37 mouse cellular contexts compared by ENCODE assay signal in the genomic region with DNA sequence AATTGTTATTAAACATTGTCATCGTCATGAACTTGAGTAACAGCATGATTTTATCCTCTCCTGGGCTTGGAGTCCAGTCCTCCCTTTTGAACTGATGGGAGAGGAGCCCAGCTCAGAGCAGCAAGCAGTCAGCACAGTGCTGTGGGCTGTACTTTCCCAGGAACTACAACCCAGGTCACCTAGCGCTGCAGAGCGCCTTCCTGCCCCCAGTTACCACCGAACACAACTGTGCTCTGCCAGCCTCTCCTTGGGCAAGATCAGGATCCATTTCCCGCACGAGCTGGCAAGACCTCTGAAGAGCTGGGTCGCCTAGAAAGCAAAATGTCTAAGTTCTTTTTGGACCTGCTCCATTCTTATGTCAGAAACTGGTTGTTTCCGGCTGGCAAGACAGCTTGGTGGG. TPM values are rescaled to one million over a fixed set of nuclear protein-coding genes. Genes with fewer than 3 reads are reported as not detected.
"Had no signal": no experiment of that assay in that cellular context is flagged by ENCODE, and none has a peak within 500 bp of the region (broad histone marks: within the 10 kb centered on the region; RNA-seq: fewer than 3 reads in every experiment).

No protein-coding gene starts in this region.

- DNase-seq: gastrocnemius, postnatal 14 days; gastrocnemius, postnatal 36 days; heart, adult 18-20 months; heart, postnatal 10 days; kidney, adult 18-20 months; kidney, adult 8-10 months; kidney, postnatal 14 days; kidney, postnatal 36 days; layer of hippocampus, adult 9-11 months; layer of hippocampus, postnatal 36 days; left cerebral cortex, postnatal 4 days had no signal

- H3K27me3 ChIP-seq: heart, embryonic 12.5 days; hindbrain, embryonic 12.5 days; intestine, embryonic 15.5 days; limb, embryonic 13.5 days; limb, embryonic 15.5 days had no signal

- H3K4me3 ChIP-seq: heart, embryonic 12.5 days; hindbrain, embryonic 12.5 days; intestine, embryonic 15.5 days; limb, embryonic 13.5 days; limb, embryonic 15.5 days; liver, embryonic 12.5 days had no signal

- H3K9ac ChIP-seq: heart, embryonic 12.5 days; hindbrain, embryonic 12.5 days; hindbrain, embryonic 14.5 days; intestine, embryonic 15.5 days; limb, embryonic 13.5 days; limb, embryonic 15.5 days; liver, embryonic 12.5 days; liver, embryonic 14.5 days had no signal

- ATAC-seq: hindbrain, embryonic 16.5 days; inflammation-experienced regulatory T-cells, adult 6 months; intestine, embryonic 15.5 days; intestine, postnatal 0 days; liver, embryonic 12.5 days had no signal

- H3K4me2 ChIP-seq: heart, embryonic 12.5 days; hindbrain, embryonic 12.5 days; hindbrain, embryonic 14.5 days; intestine, embryonic 15.5 days; limb, embryonic 13.5 days; limb, embryonic 15.5 days; liver, embryonic 12.5 days had no signal

- H3K27ac ChIP-seq: hindbrain, embryonic 12.5 days; hindbrain, embryonic 14.5 days; intestine, embryonic 15.5 days; kidney, postnatal 0 days; limb, embryonic 13.5 days; limb, embryonic 15.5 days; liver, embryonic 12.5 days; liver, embryonic 14.5 days had no signal

- H3K36me3 ChIP-seq: heart, embryonic 12.5 days; hindbrain, embryonic 12.5 days; intestine, embryonic 15.5 days; limb, embryonic 13.5 days; limb, embryonic 15.5 days; liver, embryonic 12.5 days had no signal

- H3K4me1 ChIP-seq: heart, embryonic 12.5 days; hindbrain, embryonic 12.5 days; intestine, embryonic 15.5 days; limb, embryonic 13.5 days; limb, embryonic 15.5 days; liver, embryonic 12.5 days had no signal

- H3K9me3 ChIP-seq: intestine, embryonic 15.5 days; limb, embryonic 15.5 days; liver, embryonic 12.5 days had no signal

RNA-seq across cellular contexts. Expression of a gene that starts 17.4 kb away (rescaled TPM):
- total RNA-seq: gastrocnemius, adult 18-20 months; gastrocnemius, adult 8-10 months; gastrocnemius, postnatal 14 days; gastrocnemius, postnatal 36 days; heart, adult 18-20 months; heart, adult 8-10 months; heart, postnatal 10 days; heart, postnatal 25 days; hematopoietic stem cell, adult 5-6 weeks; layer of hippocampus, postnatal 14 days; left cerebral cortex, postnatal 10 days; left cerebral cortex, postnatal 4 days; liver, adult 2 months had no signal
- polyA plus RNA-seq: heart, embryonic 12.5 days; heart, embryonic 14.5 days; heart, embryonic 16.5 days; intestine, embryonic 15.5 days; intestine, postnatal 0 days; kidney, embryonic 14.5 days; limb, embryonic 11.5 days; limb, embryonic 13.5 days; limb, embryonic 15.5 days; liver, adult 2 months; liver, embryonic 12.5 days; liver, embryonic 14.5 days; liver, embryonic 16.5 days had no signal

RNA-seq across cellular contexts. Expression of a gene that starts 28.2 kb away (rescaled TPM):
- total RNA-seq: gastrocnemius, adult 18-20 months; gastrocnemius, adult 8-10 months; gastrocnemius, postnatal 14 days; gastrocnemius, postnatal 36 days; heart, adult 18-20 months; heart, postnatal 25 days; liver, adult 2 months had no signal
- polyA plus RNA-seq: heart, embryonic 12.5 days; inflammation-experienced regulatory T-cells, adult 6 months; intestine, postnatal 0 days; large intestine, adult 2 months; limb, embryonic 13.5 days; liver, embryonic 12.5 days; liver, embryonic 14.5 days; liver, embryonic 16.5 days had no signal
